Mouse (Mus musculus) ovary, postnatal 14 days (tissue): ENCODE data around the gene Pgm2l1.

ENCODE experiments used
- DNase-seq: peaks from one replicate; pipeline ENCODE4 v3.0.0; 2022; ENCODE audit warnings: low spot score

Gene Pgm2l1

DNA sequence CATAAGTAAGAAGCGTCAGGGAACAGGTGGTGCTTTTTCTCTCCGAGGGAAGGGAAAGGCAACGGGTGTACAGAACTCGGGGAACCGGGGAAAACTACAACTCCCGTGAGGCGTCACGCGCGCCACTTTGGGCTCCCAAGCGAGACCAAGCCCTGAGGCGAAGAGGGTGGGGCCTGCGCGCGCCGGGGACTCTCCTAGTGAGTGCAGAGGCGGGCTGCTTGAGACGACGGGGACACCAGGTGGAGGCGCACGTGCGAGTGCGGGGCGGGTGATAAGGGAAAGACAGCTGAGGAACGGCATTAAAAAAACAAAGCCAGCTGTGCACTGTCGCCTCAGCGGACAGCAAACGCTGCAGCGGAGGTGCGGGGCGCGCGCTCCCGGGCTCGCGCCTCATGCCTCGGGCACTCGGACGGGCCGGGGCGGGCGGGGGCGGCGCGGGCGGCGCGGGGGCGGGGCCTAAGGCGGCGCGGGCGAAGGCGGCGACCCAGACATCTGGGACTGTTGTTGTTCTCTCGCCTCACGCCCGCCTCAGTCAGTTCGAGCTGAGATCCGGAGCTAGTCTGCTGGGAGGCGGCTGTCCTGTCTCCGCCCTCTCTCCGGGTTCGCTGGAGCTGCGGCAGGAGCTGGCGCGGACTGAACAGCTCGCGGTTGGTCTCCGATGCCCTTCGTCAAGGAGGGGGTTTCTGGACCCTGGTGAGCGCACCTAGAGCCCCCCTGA, at the start of gene Pgm2l1:
TSS of gene Pgm2l1 (plus strand) at position 237 of the 718 bp plus-strand sequence.
- peak; percentile 88 for DNase-seq

DNA sequence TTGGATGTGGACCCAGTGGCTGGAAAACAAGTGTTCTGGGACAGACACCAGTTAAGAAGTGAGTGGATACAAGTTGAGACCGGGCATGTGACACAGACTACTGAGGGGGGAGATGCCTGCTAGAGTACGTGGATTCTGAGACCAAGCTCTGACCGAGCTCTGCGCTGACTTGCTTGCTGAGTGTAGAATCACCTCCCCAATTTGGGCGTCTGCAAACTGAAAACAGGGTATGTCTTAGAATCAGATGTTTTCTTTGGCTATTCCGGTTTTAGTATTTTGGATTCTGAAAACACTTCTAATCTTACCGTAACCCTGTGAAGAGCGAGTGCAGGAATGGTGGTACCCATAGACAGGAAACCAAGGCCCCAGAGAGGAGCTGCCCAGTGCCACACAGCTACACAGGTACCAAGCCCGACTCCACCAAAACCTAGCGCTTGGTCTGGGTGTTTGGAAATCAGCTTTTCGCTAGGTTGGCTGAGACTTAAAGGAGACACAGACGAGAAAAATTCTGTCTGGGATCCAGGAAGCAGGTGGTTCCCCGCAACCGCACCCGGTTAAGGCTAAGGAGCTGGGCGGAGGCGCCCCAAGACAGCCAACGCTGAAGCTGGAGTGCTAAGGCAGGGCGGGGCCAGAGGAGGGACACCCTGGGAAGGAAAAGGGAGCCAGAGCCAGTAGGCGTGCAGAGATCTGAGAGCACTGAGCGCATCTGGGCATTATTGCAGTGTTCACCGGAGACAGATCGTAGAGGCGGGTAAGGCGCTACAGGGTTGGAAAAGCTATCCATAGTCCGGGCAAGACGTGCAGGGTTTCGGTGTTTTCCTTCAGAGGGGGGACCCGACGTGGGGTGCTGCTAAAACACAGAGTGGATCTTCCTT, 48.9 kb upstream of the Pgm2l1 start:
- DNase-seq, result peak; percentile 50

DNA sequence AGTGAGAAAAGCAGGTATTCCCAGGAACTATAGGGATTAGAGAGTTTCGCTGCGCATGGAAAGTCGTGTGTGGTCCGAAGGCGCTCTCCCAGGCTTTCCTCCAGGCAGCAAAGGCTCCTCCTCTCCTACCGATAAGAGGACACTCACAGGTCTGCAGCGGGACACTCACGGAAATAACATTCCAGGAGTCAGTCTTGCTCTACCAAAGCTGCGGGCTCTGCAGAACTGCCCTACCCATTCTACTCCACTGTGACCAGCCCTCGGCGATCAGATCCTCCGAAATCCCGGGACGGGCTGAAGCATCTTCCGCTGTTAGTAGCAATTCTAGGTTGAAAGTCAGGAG, 48.3 kb upstream of the Pgm2l1 start:
- DNase-seq, result no peak

DNA sequence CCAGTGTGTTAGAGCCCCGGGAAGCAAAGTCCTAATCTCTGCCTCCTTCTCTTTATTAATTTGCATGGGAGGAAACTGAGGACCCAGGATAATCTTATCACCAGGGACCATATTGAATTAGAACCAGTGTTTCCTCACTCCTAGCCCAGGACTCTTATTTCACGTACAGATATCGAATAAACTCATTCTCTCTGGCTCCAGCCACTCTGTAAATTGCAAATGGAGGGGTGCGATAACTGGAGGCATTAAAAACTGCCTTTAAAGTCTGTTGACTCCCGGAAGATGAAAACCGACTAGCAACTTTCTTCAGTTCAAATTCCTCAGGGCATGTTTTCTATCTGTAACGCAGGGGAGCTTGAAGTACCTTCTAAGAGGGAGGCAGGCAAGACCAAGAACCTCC, 47.8 kb upstream of the Pgm2l1 start:
- DNase-seq, result no peak

GRCm38 (mm10) chr7:100179836-100180407, 47.3 kb upstream of the Pgm2l1 start:
- DNase-seq, result no peak

- no peak for DNase-seq
Measured at GRCm38 (mm10) chr7:100181176-100181575, 46.0 kb upstream of the Pgm2l1 start.

DNA sequence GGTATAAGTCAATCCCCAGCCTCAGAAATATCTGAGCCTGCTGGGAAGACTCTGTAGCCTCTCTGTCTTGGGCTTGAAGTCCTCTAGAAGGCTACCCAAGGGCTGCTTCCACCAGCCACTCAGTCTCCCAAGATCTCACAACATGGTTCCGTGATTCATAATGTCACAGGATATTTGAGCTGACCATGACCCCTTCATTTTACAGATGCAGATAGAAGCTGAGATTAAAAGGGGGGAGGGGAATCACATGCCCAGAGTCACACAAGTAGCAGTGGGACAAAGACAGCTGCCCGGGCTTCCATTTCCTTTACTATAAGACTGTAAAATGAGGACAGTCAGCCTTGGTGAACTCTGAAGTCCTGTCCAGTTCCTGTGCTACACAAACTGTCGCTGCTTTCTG, 45.6 kb upstream of the Pgm2l1 start:
- no peak for DNase-seq

- no peak for DNase-seq
Measured at GRCm38 (mm10) chr7:100182388-100182787, 44.8 kb upstream of the Pgm2l1 start.

GRCm38 (mm10) chr7:100187601-100188000, 39.6 kb upstream of the Pgm2l1 start:
- DNase-seq, result peak; percentile 45

DNA sequence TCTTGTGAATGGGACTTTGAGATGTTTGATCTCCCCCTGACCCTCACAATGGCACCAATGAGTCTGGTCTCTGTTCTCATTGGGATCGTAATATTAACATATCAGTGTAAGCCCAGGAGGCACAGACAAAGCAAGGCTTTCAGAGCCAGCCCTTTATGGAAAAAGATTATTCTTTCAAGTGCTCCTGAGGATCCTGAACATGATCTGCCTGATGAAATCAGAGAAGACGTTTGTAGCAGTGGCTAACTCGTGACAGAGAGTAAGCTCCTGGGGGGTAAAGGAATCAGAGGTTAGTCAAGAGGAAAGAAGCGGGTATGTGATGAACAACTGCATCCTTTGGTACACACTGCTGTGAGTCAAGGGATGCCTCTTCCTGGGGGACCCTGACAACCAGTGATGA, 37.0 kb upstream of the Pgm2l1 start:
- no peak for DNase-seq

- peak; percentile 52 for DNase-seq
Measured at GRCm38 (mm10) chr7:100190778-100191177, 36.4 kb upstream of the Pgm2l1 start.

GRCm38 (mm10) chr7:100201191-100201590, 26.0 kb upstream of the Pgm2l1 start:
- DNase-seq, result no peak

DNA sequence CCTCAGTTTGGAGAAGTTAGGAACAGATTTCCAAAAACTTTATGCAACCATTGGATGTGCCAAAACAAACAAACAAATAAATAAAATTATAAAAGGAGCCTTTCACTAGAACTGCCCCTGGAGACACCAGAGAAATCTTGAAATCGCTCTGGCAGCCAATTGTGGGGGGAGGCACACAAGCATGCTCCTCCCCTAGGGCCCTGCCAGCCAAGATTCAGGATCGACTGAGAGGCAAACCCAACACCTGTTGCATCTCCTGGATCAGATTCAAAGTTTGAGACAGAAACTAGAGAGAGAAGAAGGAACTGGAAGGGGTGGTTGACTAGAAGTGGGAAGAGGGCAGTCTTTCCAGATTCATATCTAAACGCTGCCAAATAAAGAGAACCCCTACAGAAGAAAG, 23.6 kb upstream of the Pgm2l1 start:
- DNase-seq, result no peak

DNA sequence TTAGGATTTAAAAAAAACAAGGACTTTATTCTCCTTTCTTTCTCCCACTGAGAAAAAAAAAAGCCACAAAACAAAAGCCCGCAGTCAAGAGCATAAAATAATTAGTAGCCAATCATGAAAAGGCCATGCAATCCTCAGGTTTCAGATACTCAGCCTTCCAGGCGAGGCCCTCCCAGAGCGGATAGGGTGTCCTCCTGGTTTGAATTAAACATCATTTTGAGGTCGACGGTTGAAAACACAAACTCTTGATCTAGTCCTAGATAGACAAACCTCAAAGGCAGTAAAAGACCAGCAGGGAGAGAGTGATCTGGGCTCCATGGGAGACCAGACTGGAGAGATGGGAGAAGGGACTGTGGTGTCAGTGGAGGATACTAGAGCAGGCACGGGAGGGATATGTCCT, 22.3 kb upstream of the Pgm2l1 start:
- DNase-seq, result no peak

GRCm38 (mm10) chr7:100206144-100206543, 21.1 kb upstream of the Pgm2l1 start:
- DNase-seq, result no peak

GRCm38 (mm10) chr7:100207886-100208285, 19.3 kb upstream of the Pgm2l1 start:
- no peak for DNase-seq

DNA sequence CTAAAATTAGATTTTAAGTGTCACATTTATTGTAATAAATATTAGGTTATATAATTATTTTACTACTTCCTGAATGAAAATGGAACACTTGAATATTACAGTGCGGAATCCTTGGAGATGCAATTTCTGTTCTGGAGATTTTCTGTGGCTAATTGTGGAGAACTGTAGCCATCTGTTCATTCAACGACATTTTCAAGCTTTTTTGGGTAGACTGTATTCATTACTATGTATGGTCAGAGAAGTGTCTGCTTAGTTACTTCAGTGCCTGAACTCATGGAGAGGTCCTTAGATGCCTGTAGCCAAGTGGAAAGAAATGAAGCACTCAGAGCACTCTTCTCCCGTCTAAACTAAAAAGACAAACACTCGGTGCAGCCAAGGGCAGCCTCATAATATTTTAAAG, 12.9 kb upstream of the Pgm2l1 start:
- DNase-seq, result no peak

- DNase-seq, result no peak
Measured at GRCm38 (mm10) chr7:100215116-100215732, 12.0 kb upstream of the Pgm2l1 start.

- no peak for DNase-seq
Measured at GRCm38 (mm10) chr7:100215976-100216375, 11.2 kb upstream of the Pgm2l1 start.

DNA sequence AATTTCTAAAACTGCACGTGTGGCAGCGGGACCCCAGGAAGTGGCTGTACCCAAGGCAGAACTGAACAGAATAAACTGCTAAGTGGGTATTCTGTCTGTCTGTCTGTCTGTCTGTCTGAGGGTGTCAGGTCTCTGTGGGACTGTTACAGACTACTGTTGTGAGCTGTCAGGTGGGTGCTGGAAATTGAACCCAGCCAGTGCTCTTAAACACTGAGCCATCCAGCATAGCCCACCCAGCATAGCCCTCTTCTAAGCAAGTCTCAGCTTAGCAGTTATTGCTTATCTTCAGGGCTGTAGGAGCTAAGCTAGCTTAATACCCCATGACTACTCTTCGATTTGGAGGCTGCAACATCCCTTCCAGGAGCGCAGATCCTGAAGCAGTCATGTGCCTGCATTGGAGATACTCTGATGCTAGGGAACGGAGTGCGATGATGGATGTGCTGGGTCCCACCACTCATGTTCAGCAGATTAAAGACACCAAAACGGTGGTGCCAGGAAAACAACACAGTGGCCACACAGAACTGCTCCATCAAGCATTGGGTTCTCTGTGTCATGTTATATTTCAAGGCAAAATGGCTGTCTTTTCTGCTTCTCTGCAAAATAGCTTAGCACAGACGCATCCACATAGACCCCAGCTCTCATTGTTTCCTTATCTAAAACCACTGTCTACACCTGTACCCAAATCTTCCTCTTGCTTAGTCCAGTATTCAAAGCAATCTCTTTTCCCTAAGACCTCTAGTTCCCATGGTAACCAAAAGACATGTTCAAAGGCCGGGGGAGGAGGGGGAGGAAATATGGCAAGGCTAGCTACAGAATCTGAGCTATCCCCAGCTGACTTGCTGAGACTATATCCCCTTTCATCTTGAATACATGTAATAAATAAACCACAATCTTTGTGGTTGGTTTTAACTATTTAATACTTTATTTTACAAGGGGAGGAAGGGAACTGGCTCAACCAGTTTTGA, 10.3 kb upstream of the Pgm2l1 start:
- no peak for DNase-seq

GRCm38 (mm10) chr7:100227896-100228525, 817 bp downstream of the Pgm2l1 start:
- DNase-seq, result peak; percentile 17
